In genomic region chr15:25796353-25796752, GRCm38 (mm10) we compare ENCODE assay signal across 9 mouse cellular contexts. TPM values are rescaled to one million over a fixed set of nuclear protein-coding genes. Genes with fewer than 3 reads are reported as not detected.
DNase-seq lines count a peak whose midpoint lies in the region; ATAC-seq lines count a peak whose summit lies in the region.
"Had no signal": no experiment of that assay in that cellular context is flagged by ENCODE, and none has a peak within 500 bp of the region (broad histone marks: within the 10 kb centered on the region; RNA-seq: fewer than 3 reads in every experiment).

No protein-coding gene starts in this region.

- H3K36me3 ChIP-seq in midbrain, embryonic 14.5 days (ENCODE audit: control insufficient read depth, insufficient read depth, low read length) = peaks cover 50% of the 10 kb centered on the region
- H3K36me3 ChIP-seq in midbrain, embryonic 16.5 days (ENCODE audit: control insufficient read depth, insufficient read depth, low read length) = peaks cover 6% of the 10 kb centered on the region
- H3K36me3 ChIP-seq in embryonic facial prominence, embryonic 10.5 days (replicated peaks) = peaks cover 98% of the 10 kb centered on the region

- WGBS in midbrain, embryonic 14.5 days = 56% methylated on average over 3 of the region's 3 CpGs
- WGBS in midbrain, embryonic 16.5 days = 55% methylated on average over 3 of the region's 3 CpGs
- 63% methylated on average over 3 of the region's 3 CpGs for WGBS in embryonic facial prominence, embryonic 10.5 days

- DNase-seq in cerebellum, postnatal 14 days = peak; percentile 49 to 68
- DNase-seq in cerebellum, adult 11-12 months = no peak
- DNase-seq in midbrain, embryonic 14.5 days = peak; percentile 73
- peak; percentile 39 for DNase-seq in embryonic facial prominence, embryonic 10.5 days (ENCODE audit: low spot score)
- peak; percentile 53 for DNase-seq in testis, postnatal 10 days (ENCODE audit: low spot score)
- no peak for DNase-seq in cerebellum, postnatal 36 days
- no peak for DNase-seq in adrenal gland, adult 2 months

- ATAC-seq in midbrain, embryonic 14.5 days (ENCODE audit: low FRiP score, low TSS enrichment) = no peak
- no peak for ATAC-seq in midbrain, embryonic 16.5 days

- H3K9ac ChIP-seq in midbrain, embryonic 14.5 days (replicated peaks; ENCODE audit: low read length) = no peak overlapping the region
- no peak overlapping the region for H3K9ac ChIP-seq in midbrain, embryonic 16.5 days (ENCODE audit: low read depth, low read length)
- H3K9ac ChIP-seq: neural tube, embryonic 12.5 days had no signal

- no peaks in the 10 kb centered on the region for H3K4me1 ChIP-seq in midbrain, embryonic 14.5 days (ENCODE audit: control insufficient read depth, insufficient read depth, low read length)
- no peaks in the 10 kb centered on the region for H3K4me1 ChIP-seq in midbrain, embryonic 16.5 days (ENCODE audit: control insufficient read depth, insufficient read depth, low read length)
- peaks cover 6% of the 10 kb centered on the region; the same call in 1 of the 2 replicates for H3K4me1 ChIP-seq in embryonic facial prominence, embryonic 10.5 days

- H3K27me3 ChIP-seq in midbrain, embryonic 14.5 days (ENCODE audit: control insufficient read depth, insufficient read depth, low read length) = no peaks in the 10 kb centered on the region
- no peaks in the 10 kb centered on the region for H3K27me3 ChIP-seq in midbrain, embryonic 16.5 days (ENCODE audit: control insufficient read depth, insufficient read depth, low read depth, low read length)
- H3K27me3 ChIP-seq in embryonic facial prominence, embryonic 10.5 days (replicated peaks; ENCODE audit: low read depth, poor library complexity, severe bottlenecking) = no peaks in the 10 kb centered on the region
- H3K27me3 ChIP-seq: neural tube, embryonic 12.5 days had no signal

- H3K9me3 ChIP-seq in midbrain, embryonic 14.5 days (ENCODE audit: control insufficient read depth, low read length) = no peaks in the 10 kb centered on the region
- no peaks in the 10 kb centered on the region for H3K9me3 ChIP-seq in midbrain, embryonic 16.5 days (replicated peaks; ENCODE audit: control insufficient read depth, low read length, poor library complexity, severe bottlenecking)
- no peaks in the 10 kb centered on the region for H3K9me3 ChIP-seq in embryonic facial prominence, embryonic 10.5 days
- H3K9me3 ChIP-seq: neural tube, embryonic 12.5 days had no signal

- no peak overlapping the region for H3K4me3 ChIP-seq in midbrain, embryonic 14.5 days (replicated peaks; ENCODE audit: low read depth, low read length)
- no peak overlapping the region for H3K4me3 ChIP-seq in midbrain, embryonic 16.5 days (ENCODE audit: low read depth, low read length)
- no peak overlapping the region for H3K4me3 ChIP-seq in embryonic facial prominence, embryonic 10.5 days
- H3K4me3 ChIP-seq: neural tube, embryonic 12.5 days had no signal

- no peak overlapping the region for H3K4me2 ChIP-seq in midbrain, embryonic 14.5 days (ENCODE audit: low read length)
- no peak overlapping the region for H3K4me2 ChIP-seq in midbrain, embryonic 16.5 days (ENCODE audit: low read length)
- H3K4me2 ChIP-seq: neural tube, embryonic 12.5 days had no signal

- no peak overlapping the region for H3K27ac ChIP-seq in midbrain, embryonic 14.5 days (replicated peaks; ENCODE audit: low read depth, low read length)
- no peak overlapping the region for H3K27ac ChIP-seq in midbrain, embryonic 16.5 days (ENCODE audit: low read length)
- H3K27ac ChIP-seq in embryonic facial prominence, embryonic 10.5 days (replicated peaks) = no peak overlapping the region
- H3K27ac ChIP-seq: neural tube, embryonic 12.5 days had no signal

RNA-seq across cellular contexts. Expression of gene Retreg1, which starts 46.6 kb away (rescaled TPM):
- polyA plus RNA-seq in midbrain, embryonic 14.5 days (2014; fragmentation: Nextera tagmentation; extraction: Ambion mirVana) = 13.6 and 16.7 TPM in 2 replicates
- 16.1 and 18.4 TPM in 2 replicates for polyA plus RNA-seq in midbrain, embryonic 16.5 days (2015; fragmentation: Nextera tagmentation; extraction: Ambion mirVana)
- 2.2 and 2.5 TPM in 2 replicates for polyA plus RNA-seq in embryonic facial prominence, embryonic 10.5 days (2016; fragmentation: Nextera tagmentation; extraction: Ambion mirVana)
- 10 to 100 TPM; 31.1 to 40.7 TPM for total RNA-seq in adrenal gland, adult 2 months (2021)
- polyA plus RNA-seq in adrenal gland, adult 2 months (2012; rRNA removed) = 8.9 and 16.4 TPM in 2 replicates

Comparison
In these comparisons a context has a peak if more than half of its experiments do, and no peak if none do; other contexts are left out.
1. DNase-seq: peak in cerebellum, postnatal 14 days (2 of 2), midbrain, embryonic 14.5 days (single experiment), embryonic facial prominence, embryonic 10.5 days (single experiment) and testis, postnatal 10 days (single experiment); none in cerebellum, adult 11-12 months (single experiment), cerebellum, postnatal 36 days (0 of 2) and adrenal gland, adult 2 months (single experiment).